Mouse (Mus musculus) brain, embryonic 14.5 days (tissue): ENCODE results near the gene Wdr66.

Source experiments
- CTCF ChIP-seq: fragments of 200-500 bp; IDR thresholded peaks from 2 replicates; pipeline ENCODE4 v1.5.1; 2012; ENCODE audit warnings: inconsistent platforms, mild to moderate bottlenecking, moderate library complexity, borderline replicate concordance; ENCODE audit not compliant: insufficient read depth, insufficient read length; ENCODE audit errors: extremely low read depth
- POLR2A ChIP-seq: fragments of 200-500 bp; IDR thresholded peaks from 2 replicates; pipeline ENCODE4 v1.6.1; 2012; ENCODE audit warnings: mild to moderate bottlenecking, inconsistent platforms, borderline replicate concordance; ENCODE audit not compliant: poor library complexity, insufficient read depth, insufficient read length, severe bottlenecking; ENCODE audit errors: extremely low read depth

DNA sequence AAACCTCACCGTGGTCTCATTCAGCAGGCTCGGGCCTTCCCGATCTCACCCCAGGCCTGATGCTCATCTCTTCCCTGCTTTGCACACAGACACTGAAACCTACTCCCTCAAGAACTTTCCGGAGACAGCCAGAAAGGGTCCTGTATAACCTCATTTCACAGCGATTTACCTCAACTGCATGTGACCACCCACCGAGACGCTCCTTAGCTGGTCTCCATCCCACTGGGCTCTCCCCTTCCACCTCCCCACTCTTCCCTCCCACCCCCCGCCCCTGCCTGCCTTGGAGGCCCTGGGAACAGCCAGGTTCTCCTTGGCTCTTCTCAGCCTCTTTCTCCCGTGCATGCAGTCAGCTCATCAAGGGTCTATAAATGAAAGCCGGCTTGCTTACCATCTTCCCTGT, 57.9 kb downstream of the Wdr66 start:
- TF ChIP-seq POLR2A (no peak), CTCF (no peak)
